Mouse (Mus musculus) MEL (cell line): ENCODE data around the gene Flvcr1.

Experiments
- CHD2 ChIP-seq: IDR thresholded peaks from 2 replicates; pipeline ENCODE4 v1.6.1; 2011; ENCODE audit warnings: low read length, improper control_type of control experiment
- CTCF ChIP-seq, 3 experiments: IDR thresholded peaks in 2 of 3; conservative IDR thresholded peaks in 1 of 3; 2 replicates each; pipeline ENCODE4 v1.5.1; 2011 to 2012; ENCODE audit warnings: low read length in 3 of 3, low read depth in 2 of 3, mild to moderate bottlenecking in 2 of 3, improper control_type of control experiment in 1 of 3, inconsistent platforms in 1 of 3, mixed read lengths in 1 of 3, moderate library complexity in 1 of 3; ENCODE audit not compliant: control insufficient read depth in 1 of 3, insufficient read depth in 1 of 3, poor library complexity in 1 of 3, severe bottlenecking in 1 of 3
- EP300 ChIP-seq, 2 experiments: IDR thresholded peaks; 2 replicates each; pipeline ENCODE4 v1.6.1; 2011; ENCODE audit warnings: improper control_type of control experiment in 2 of 2, low read length in 2 of 2, low read depth in 1 of 2, mild to moderate bottlenecking in 1 of 2
- ETS1 ChIP-seq: IDR thresholded peaks from 2 replicates; pipeline ENCODE4 v1.6.1; 2012; ENCODE audit warnings: low read depth, mild to moderate bottlenecking, inconsistent platforms, low read length, improper control_type of control experiment, moderate library complexity
- GATA1 ChIP-seq: IDR thresholded peaks from 2 replicates; pipeline ENCODE4 v1.6.1; 2011; ENCODE audit warnings: low read depth, low read length, improper control_type of control experiment
- HCFC1 ChIP-seq: IDR thresholded peaks from 2 replicates; pipeline ENCODE4 v1.6.1; 2012; ENCODE audit warnings: low read depth, mild to moderate bottlenecking, inconsistent platforms, low read length, improper control_type of control experiment, moderate library complexity
- KAT2A ChIP-seq: conservative IDR thresholded peaks from 2 replicates; pipeline ENCODE4 v1.6.1; 2012; ENCODE audit warnings: low read depth, low read length, improper control_type of control experiment, inconsistent platforms
- MXI1 ChIP-seq: IDR thresholded peaks from 2 replicates; pipeline ENCODE4 v1.6.1; 2011; ENCODE audit warnings: mild to moderate bottlenecking, low read depth, low read length, improper control_type of control experiment
- POLR2A ChIP-seq, 2 experiments: IDR thresholded peaks; 2 replicates each; pipeline ENCODE4 v1.6.1; 2011 to 2012; ENCODE audit warnings: low read length in 2 of 2, mild to moderate bottlenecking in 2 of 2, control low read depth in 1 of 2, improper control_type of control experiment in 1 of 2, low read depth in 1 of 2, moderate library complexity in 1 of 2; ENCODE audit not compliant: control insufficient read depth in 1 of 2, insufficient read depth in 1 of 2, poor library complexity in 1 of 2
- SIN3A ChIP-seq: IDR thresholded peaks from 2 replicates; pipeline ENCODE4 v1.6.1; 2012; ENCODE audit warnings: low read length, improper control_type of control experiment, inconsistent platforms
- TAL1 ChIP-seq: IDR thresholded peaks from 2 replicates; pipeline ENCODE4 v1.6.1; 2012; ENCODE audit warnings: mild to moderate bottlenecking, inconsistent platforms, low read length, moderate library complexity, mixed read lengths
- ZKSCAN1 ChIP-seq: IDR thresholded peaks from 2 replicates; pipeline ENCODE4 v1.6.1; 2012; ENCODE audit warnings: low read depth, mild to moderate bottlenecking, inconsistent platforms, low read length, improper control_type of control experiment, moderate library complexity
- ZNF384 ChIP-seq: IDR thresholded peaks from 2 replicates; pipeline ENCODE4 v1.6.1; 2012; ENCODE audit warnings: low read depth, mild to moderate bottlenecking, inconsistent platforms, low read length, improper control_type of control experiment

DNA sequence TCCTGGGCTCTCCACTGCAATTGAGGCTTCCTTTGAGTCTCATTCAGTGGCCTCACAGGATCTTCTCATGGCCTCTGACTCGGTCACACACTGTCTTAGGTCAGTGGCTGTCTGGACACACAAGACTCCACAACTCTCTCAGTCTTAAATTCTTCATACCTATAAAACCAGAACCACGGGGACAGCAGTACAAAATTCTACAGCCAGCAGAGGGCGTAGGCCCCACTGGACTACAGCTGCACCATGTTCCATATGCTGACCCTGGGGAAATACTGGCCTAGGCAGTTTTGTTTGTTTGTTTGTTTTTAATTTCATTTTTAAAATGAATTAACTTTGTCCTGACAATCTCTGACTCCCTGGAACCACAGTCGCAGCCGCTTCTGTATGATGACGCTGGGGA is 23.8 kb downstream of the Flvcr1 start:
- TF ChIP-seq CTCF (IDR thresholded peaks at IDR 0.05 in 2 of 3, conservative IDR thresholded peaks at IDR 0.05 in 1 of 3; ENCODE audit: control insufficient read depth in 1 of 3, insufficient read depth in 1 of 3, low read depth in 2 of 3, low read length in 3 of 3, poor library complexity in 1 of 3, severe bottlenecking in 1 of 3): peak; percentile 7 to 49 (median 42); a peak in 4 of 6 replicates
- TF ChIP-seq ZNF384: no peak
- no peak for TF ChIP-seq POLR2A (IDR thresholded peaks at IDR 0.05; ENCODE audit: control insufficient read depth in 1 of 2, insufficient read depth in 1 of 2, low read depth in 1 of 2, low read length in 2 of 2, poor library complexity in 1 of 2)
- TF ChIP-seq GATA1: no peak
- TF ChIP-seq MXI1: no peak
- TF ChIP-seq HCFC1: no peak
- TF ChIP-seq CHD2: no peak
- TF ChIP-seq SIN3A: no peak
- no peak for TF ChIP-seq ZKSCAN1
- TF ChIP-seq ETS1: no peak
- TF ChIP-seq KAT2A: no peak
- no peak for TF ChIP-seq TAL1
- no peak for TF ChIP-seq EP300 (IDR thresholded peaks at IDR 0.05; ENCODE audit: low read depth in 1 of 2, low read length in 2 of 2)
